Mouse (Mus musculus) forebrain, postnatal 0 days (tissue): ENCODE measurements at regions not wholly inside any gene's neighbourhood (a gene's known extent, or its start where the extent isn't known, plus 50 kb on each side); places are given as distances from the start of the nearest gene placed in this dataset.

Experiments used
- ATAC-seq: fragments of 200-750 bp; cut with Nextera tagmentation; 2 replicates; pipeline ENCODE4 v1.8.0; 2017; ENCODE audit warnings: mild to moderate bottlenecking, moderate library complexity
- DNase-seq: peaks from one replicate; pipeline ENCODE4 v3.0.0-alpha.2; 2015
- H3K27ac ChIP-seq: fragments of 300-500 bp; sonication (generic); 2 replicates; pipeline ENCODE4 v1.5.1; 2014; ENCODE audit warnings: low read depth, mild to moderate bottlenecking, antibody characterized with exemption, low read length, moderate library complexity, mixed read lengths
- H3K27me3 ChIP-seq: fragments of 300-500 bp; sonication (generic); 2 replicates; pipeline ENCODE4 v1.6.1; 2014; ENCODE audit warnings: mild to moderate bottlenecking, low read length, mixed read lengths; ENCODE audit not compliant: insufficient read depth
- H3K36me3 ChIP-seq: fragments of 300-500 bp; sonication (generic); 2 replicates; pipeline ENCODE4 v1.6.1; 2014; ENCODE audit warnings: mild to moderate bottlenecking, moderate library complexity; ENCODE audit not compliant: insufficient read depth
- H3K4me1 ChIP-seq: fragments of 300-500 bp; sonication (generic); 2 replicates; pipeline ENCODE4 v1.6.1; 2014; ENCODE audit warnings: antibody characterized with exemption; ENCODE audit not compliant: insufficient read depth
- H3K4me2 ChIP-seq: fragments of 300-500 bp; sonication (generic); 2 replicates; pipeline ENCODE4 v1.6.1; 2014; ENCODE audit warnings: low read depth, mild to moderate bottlenecking, moderate library complexity
- H3K4me3 ChIP-seq: fragments of 300-500 bp; sonication (generic); 2 replicates; pipeline ENCODE4 v1.5.1; 2014; ENCODE audit warnings: low read depth, low read length, mixed read lengths
- H3K9ac ChIP-seq: fragments of 300-500 bp; sonication (generic); 2 replicates; pipeline ENCODE4 v1.6.1; 2014; ENCODE audit warnings: mild to moderate bottlenecking
- H3K9me3 ChIP-seq: fragments of 300-500 bp; sonication (generic); 2 replicates; pipeline ENCODE4 v1.6.1; 2016; ENCODE audit warnings: low read length
- CTCF ChIP-seq: sonication (generic); IDR thresholded peaks from 2 replicates; pipeline ENCODE4 v1.5.1; 2016; ENCODE audit warnings: antibody characterized with exemption, control low read depth, low read depth
- WGBS: fragments of 180-500 bp; shearing (Covaris S2); extraction: QIAGEN DNeasy Blood & Tissue Kit; methylation state at CpG from one replicate; pipeline ENCODE4 v1.1.7; 2014; 5-methylcytosine and 5-hydroxymethylcytosine counted together

GRCm38 (mm10) chr14:67613691-67614090 is 1604.7 kb upstream of the Gulo start:
- ATAC-seq (no peak), DNase-seq (no peak)
- no peaks in the 10 kb centered on the region for H3K36me3 ChIP-seq
- H3K4me3 ChIP-seq, result no peak overlapping the region
- H3K9me3 ChIP-seq, result no peaks in the 10 kb centered on the region
- peaks cover 65% of the 10 kb centered on the region for H3K27me3 ChIP-seq
- H3K4me1 ChIP-seq, result no peaks in the 10 kb centered on the region
- no peak overlapping the region for H3K9ac ChIP-seq
- WGBS, result 84% methylated on average over 13 of the region's 13 CpGs
- H3K4me2 ChIP-seq, result no peak overlapping the region
- TF ChIP-seq CTCF, result no peak
- no peak overlapping the region for H3K27ac ChIP-seq

DNA sequence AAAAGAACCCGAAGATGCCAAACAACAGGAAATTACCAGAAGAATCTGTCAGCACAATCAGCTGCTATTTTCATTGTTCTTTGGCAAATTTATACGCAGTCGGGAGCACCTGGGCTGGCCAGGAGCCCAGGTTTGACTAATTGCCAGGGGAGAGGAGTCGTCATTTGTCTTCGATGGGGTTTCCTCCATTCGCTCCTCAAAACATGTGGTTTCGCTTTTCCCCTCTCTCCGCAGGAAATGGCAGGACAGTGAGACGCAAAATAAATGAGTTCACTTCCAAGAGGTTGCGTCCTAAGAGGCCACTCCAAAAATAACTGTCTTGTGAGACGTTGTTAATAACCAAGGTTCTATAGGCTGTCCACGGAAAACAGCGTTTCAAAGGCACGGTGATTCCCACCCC is 1604.2 kb upstream of the Gulo start:
- ATAC-seq, result no peak
- Histone ChIP-seq H3K4me1 (no peaks in the 10 kb centered on the region), H3K4me2 (no peak overlapping the region), H3K9me3 (no peaks in the 10 kb centered on the region), H3K27me3 (peaks cover 68% of the 10 kb centered on the region), H3K9ac (no peak overlapping the region), H3K4me3 (0 out of 2 replicates have a peak overlapping the region, but pooled peaks have one; percentile 5), H3K27ac (no peak overlapping the region), H3K36me3 (no peaks in the 10 kb centered on the region)
- 39% methylated on average over 14 of the region's 14 CpGs for WGBS
- no peak for DNase-seq
- TF ChIP-seq CTCF, result no peak

- H3K36me3 ChIP-seq, result no peaks in the 10 kb centered on the region
- H3K4me3 ChIP-seq, result no peak overlapping the region
- WGBS, result 41% methylated on average over 4 of the region's 4 CpGs
- no peak overlapping the region for H3K9ac ChIP-seq
- no peaks in the 10 kb centered on the region for H3K9me3 ChIP-seq
- H3K27ac ChIP-seq, result no peak overlapping the region
- no peaks in the 10 kb centered on the region for H3K4me1 ChIP-seq
- no peak for DNase-seq
- H3K4me2 ChIP-seq, result no peak overlapping the region
- H3K27me3 ChIP-seq, result peaks cover 71% of the 10 kb centered on the region
- TF ChIP-seq CTCF, result no peak
- ATAC-seq, result no peak
These were observed 1603.5 kb upstream of the Gulo start for GRCm38 (mm10) chr14:67612471-67612870.

GRCm38 (mm10) chr14:67608262-67608661 is 1599.3 kb upstream of the Gulo start:
- Histone ChIP-seq H3K4me2 (peak overlapping the region; percentile 36), H3K9me3 (no peaks in the 10 kb centered on the region), H3K36me3 (no peaks in the 10 kb centered on the region), H3K27me3 (peaks cover 59% of the 10 kb centered on the region), H3K9ac (no peak overlapping the region), H3K27ac (no peak overlapping the region), H3K4me3 (peak overlapping the region; percentile 2; the same call in 1 of the 2 replicates), H3K4me1 (no peaks in the 10 kb centered on the region)
- TF ChIP-seq CTCF, result no peak
- no peak for ATAC-seq
- 16% methylated on average over 20 of the region's 20 CpGs for WGBS
- DNase-seq, result no peak

DNA sequence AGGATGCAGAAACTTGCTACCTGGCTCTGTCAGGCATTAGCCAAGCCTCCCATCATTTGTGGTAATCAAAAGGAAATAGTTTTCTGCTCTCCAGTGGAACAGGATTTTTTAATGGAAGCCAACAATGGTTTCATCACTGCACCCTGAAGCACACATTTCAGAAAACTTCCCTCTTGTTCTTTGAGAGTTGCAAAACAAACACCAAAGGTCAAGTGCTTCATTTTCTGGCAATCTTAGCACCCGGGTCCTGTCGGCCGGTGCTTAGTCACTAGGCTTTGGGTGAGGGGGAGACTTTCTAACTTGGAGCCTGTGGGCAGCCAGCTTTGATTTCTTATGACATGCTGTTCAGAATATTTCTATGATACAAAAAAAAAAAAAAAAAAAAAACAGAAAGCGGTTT is 1594.0 kb upstream of the Gulo start:
- no peak overlapping the region for H3K27ac ChIP-seq
- WGBS, result 85% methylated on average over 4 of the region's 4 CpGs
- no peak overlapping the region for H3K9ac ChIP-seq
- ATAC-seq, result no peak
- H3K36me3 ChIP-seq, result no peaks in the 10 kb centered on the region
- no peak for DNase-seq
- H3K4me3 ChIP-seq, result no peak overlapping the region
- H3K4me1 ChIP-seq, result no peaks in the 10 kb centered on the region
- no peaks in the 10 kb centered on the region for H3K9me3 ChIP-seq
- TF ChIP-seq CTCF, result no peak
- H3K4me2 ChIP-seq, result no peak overlapping the region
- H3K27me3 ChIP-seq, result peaks cover 19% of the 10 kb centered on the region

DNA sequence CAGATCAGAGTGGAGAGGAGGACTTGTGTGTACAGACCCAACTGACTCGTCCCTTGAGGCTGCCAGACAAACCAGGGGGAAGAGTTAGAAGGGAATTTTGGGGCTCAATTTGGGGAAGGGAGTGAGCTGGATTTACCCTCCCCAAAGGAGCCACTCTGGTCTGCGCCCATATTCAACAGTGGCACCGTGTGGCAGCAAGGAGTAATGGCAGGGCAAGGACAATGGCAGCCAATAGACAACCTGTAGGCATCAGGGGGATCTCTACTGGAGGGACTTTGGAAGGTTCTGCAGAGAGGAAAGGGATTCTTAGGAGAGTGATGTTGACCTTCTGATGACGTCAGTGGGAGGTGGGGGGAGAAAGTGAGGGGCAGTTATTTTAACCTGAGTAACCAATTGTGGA is 1590.7 kb upstream of the Gulo start:
- ATAC-seq, result no peak
- peak; percentile 80 for TF ChIP-seq CTCF

GRCm38 (mm10) chr14:67588627-67589026 is 1579.6 kb upstream of the Gulo start:
- Histone ChIP-seq H3K4me2 (no peak overlapping the region), H3K4me3 (no peak overlapping the region), H3K9ac (no peak overlapping the region), H3K9me3 (no peaks in the 10 kb centered on the region), H3K4me1 (no peaks in the 10 kb centered on the region), H3K27me3 (peaks cover 6% of the 10 kb centered on the region), H3K36me3 (no peaks in the 10 kb centered on the region), H3K27ac (no peak overlapping the region)
- no peak for TF ChIP-seq CTCF
- DNase-seq, result no peak
- ATAC-seq, result no peak
- 90% methylated on average over 11 of the region's 11 CpGs for WGBS

More for the DNA sequence above, 1590.7 kb upstream of the Gulo start:
- Histone ChIP-seq H3K4me2 (no peak overlapping the region), H3K27ac (no peak overlapping the region), H3K9me3 (no peaks in the 10 kb centered on the region), H3K27me3 (peaks cover 4% of the 10 kb centered on the region), H3K4me3 (no peak overlapping the region), H3K9ac (no peak overlapping the region), H3K4me1 (no peaks in the 10 kb centered on the region), H3K36me3 (no peaks in the 10 kb centered on the region)
- peak; percentile 31 for DNase-seq
- 23% methylated on average over 4 of the region's 4 CpGs for WGBS
